Mouse (Mus musculus) embryonic facial prominence, embryonic 10.5 days (tissue): ENCODE results near the gene As3mt. TPM values are rescaled to one million over a fixed set of nuclear protein-coding genes. Genes with fewer than 3 reads are reported as not detected.
A peak's percentile ranks its signal among the peaks of the same experiment; 100 is the strongest.

Source experiments
- DNase-seq: peaks from one replicate; pipeline ENCODE4 v3.0.0-alpha.2; 2017; ENCODE audit warnings: low spot score
- H3K27ac ChIP-seq: fragments of 300-500 bp; sonication (generic); replicated peaks from 2 replicates; pipeline ENCODE4 v1.5.1; 2016; ENCODE audit warnings: mild to moderate bottlenecking
- H3K27me3 ChIP-seq: fragments of 300-500 bp; sonication (generic); replicated peaks from 2 replicates; pipeline ENCODE4 v1.6.1; 2016; ENCODE audit warnings: low read depth, mild to moderate bottlenecking; ENCODE audit not compliant: poor library complexity, severe bottlenecking
- H3K36me3 ChIP-seq: fragments of 300-500 bp; sonication (generic); replicated peaks from 2 replicates; pipeline ENCODE4 v1.6.1; 2016; ENCODE audit warnings: mild to moderate bottlenecking, moderate library complexity
- H3K4me1 ChIP-seq: fragments of 300-500 bp; sonication (generic); 2 replicates; pipeline ENCODE4 v1.6.1; 2016
- H3K4me3 ChIP-seq: fragments of 300-500 bp; sonication (generic); 2 replicates; pipeline ENCODE4 v1.5.1; 2016; ENCODE audit warnings: mild to moderate bottlenecking, moderate library complexity
- H3K9me3 ChIP-seq: fragments of 300-500 bp; sonication (generic); 2 replicates; pipeline ENCODE4 v1.6.1; 2016; ENCODE audit warnings: mild to moderate bottlenecking
- WGBS: fragments of 180-500 bp; shearing (Covaris S2); methylation state at CpG from one replicate; pipeline ENCODE4 v1.1.7; 2016; 5-methylcytosine and 5-hydroxymethylcytosine counted together
- polyA plus RNA-seq: library from polyadenylated mRNA; unstranded; fragments of >200 nt; fragmentation: Nextera tagmentation; extraction: Ambion mirVana; gene quantifications from 2 replicates; pipeline ENCODE4 v1.2.1, GENCODE M21; 2016

As3mt gene
- 31.8 and 32.6 TPM in 2 replicates for polyA plus RNA-seq

DNA sequence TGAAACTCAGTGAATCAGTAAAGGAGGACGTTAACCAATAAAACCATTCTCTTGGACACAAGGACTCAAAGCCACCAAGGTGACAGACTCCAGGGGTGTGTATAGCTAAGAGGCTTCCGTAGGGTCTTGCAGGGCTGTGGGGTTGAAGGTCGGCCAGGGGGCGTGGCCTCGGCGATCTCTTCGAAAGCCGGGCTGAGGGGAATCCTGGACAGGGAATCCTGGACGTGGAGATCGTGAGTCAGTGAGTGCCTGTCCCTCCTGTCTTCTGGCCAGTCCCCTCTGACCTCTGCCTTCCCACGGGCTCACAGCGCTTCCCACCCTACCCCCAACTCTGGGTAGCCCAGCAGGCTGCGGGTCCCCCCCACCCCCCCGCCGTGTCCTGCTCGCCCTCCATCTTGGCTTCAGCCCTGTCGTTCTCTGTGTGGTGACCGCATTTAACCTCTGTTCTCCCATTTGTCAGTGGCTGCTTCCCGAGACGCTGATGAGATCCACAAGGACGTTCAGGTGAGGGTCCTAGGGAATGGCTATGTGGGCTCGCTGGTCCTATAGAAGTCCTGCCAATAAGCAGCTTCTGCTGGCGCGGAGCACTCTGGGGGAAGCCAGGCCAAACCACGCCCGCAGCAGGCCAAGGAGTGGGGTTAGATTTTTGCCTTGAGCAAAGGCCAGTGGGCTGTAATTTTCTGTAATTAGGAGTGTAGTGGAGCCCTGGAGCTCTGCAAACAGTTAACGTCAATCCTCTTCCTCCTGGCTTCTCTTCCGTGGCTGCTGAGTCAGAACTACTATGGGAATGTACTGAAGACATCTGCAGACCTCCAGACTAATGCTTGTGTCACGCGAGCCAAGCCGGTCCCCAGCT, at the start of gene As3mt:
As3mt (plus strand) TSS at position 163 of the 856 bp plus-strand sequence.
- Histone ChIP-seq H3K9me3 (no peaks in the 10 kb centered on the region), H3K27ac (peak within 1 kb of the TSS; percentile 90), H3K36me3 (peaks cover 7% of the 10 kb centered on the region), H3K27me3 (peaks cover 13% of the 10 kb centered on the region), H3K4me1 (peaks cover 23% of the 10 kb centered on the region), H3K4me3 (peak within 1 kb of the TSS; percentile 71)
- 10% methylated on average over 31 of the region's 31 CpGs for WGBS
- DNase-seq, result peak; percentile 81

DNA sequence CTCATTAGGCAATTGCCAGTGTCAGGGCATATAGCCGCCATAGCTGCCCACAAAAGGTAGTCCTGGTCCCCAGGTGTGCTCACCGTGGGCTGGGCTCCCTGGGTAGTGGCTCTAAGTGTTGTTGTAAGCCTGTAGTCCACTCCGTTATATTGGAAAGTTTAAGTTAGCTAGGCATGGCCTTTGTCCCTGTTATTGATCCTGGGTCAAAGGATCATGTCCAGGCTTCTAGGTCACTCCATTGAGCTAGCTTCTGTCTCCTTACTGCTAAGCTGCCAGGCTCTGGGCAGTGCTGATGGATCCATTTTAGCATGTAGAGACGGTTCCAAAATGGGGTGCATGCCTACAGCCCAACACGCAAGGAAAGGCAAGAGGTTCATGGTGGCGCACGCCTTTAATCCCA, 48.9 kb upstream of the As3mt start:
- Histone ChIP-seq H3K9me3 (0 out of 2 replicates have a peak, but pooled peaks cover 5% of the 10 kb centered on the region), H3K27me3 (no peaks in the 10 kb centered on the region), H3K36me3 (peaks cover 50% of the 10 kb centered on the region), H3K4me1 (peaks cover 11% of the 10 kb centered on the region), H3K27ac (no peak overlapping the region), H3K4me3 (no peak overlapping the region)
- 94% methylated on average over 7 of the region's 7 CpGs for WGBS
- DNase-seq, result no peak

- Histone ChIP-seq H3K27me3 (no peaks in the 10 kb centered on the region), H3K36me3 (peaks cover 45% of the 10 kb centered on the region), H3K4me1 (peaks cover 11% of the 10 kb centered on the region), H3K27ac (no peak overlapping the region), H3K9me3 (0 out of 2 replicates have a peak, but pooled peaks cover 5% of the 10 kb centered on the region), H3K4me3 (no peak overlapping the region)
- 88% methylated on average over 9 of the region's 9 CpGs for WGBS
- DNase-seq, result no peak
These were observed 48.4 kb upstream of the As3mt start for GRCm38 (mm10) chr19:46658851-46659250.

GRCm38 (mm10) chr19:46661511-46661910, 45.7 kb upstream of the As3mt start:
- H3K27ac ChIP-seq, result no peak overlapping the region
- H3K36me3 ChIP-seq, result peaks cover 18% of the 10 kb centered on the region
- H3K9me3 ChIP-seq, result 0 out of 2 replicates have a peak, but pooled peaks cover 5% of the 10 kb centered on the region
- 70% methylated on average over 4 of the region's 4 CpGs for WGBS
- no peak for DNase-seq
- no peak overlapping the region for H3K4me3 ChIP-seq
- H3K4me1 ChIP-seq, result peaks cover 20% of the 10 kb centered on the region
- no peaks in the 10 kb centered on the region for H3K27me3 ChIP-seq

- Histone ChIP-seq H3K9me3 (0 out of 2 replicates have a peak, but pooled peaks cover 2% of the 10 kb centered on the region), H3K4me1 (peaks cover 20% of the 10 kb centered on the region), H3K36me3 (peaks cover 11% of the 10 kb centered on the region), H3K27ac (no peak overlapping the region), H3K4me3 (no peak overlapping the region), H3K27me3 (no peaks in the 10 kb centered on the region)
- DNase-seq, result no peak
- 87% methylated on average over 8 of the region's 8 CpGs for WGBS
These were observed 45.0 kb upstream of the As3mt start for GRCm38 (mm10) chr19:46662214-46662613.

DNA sequence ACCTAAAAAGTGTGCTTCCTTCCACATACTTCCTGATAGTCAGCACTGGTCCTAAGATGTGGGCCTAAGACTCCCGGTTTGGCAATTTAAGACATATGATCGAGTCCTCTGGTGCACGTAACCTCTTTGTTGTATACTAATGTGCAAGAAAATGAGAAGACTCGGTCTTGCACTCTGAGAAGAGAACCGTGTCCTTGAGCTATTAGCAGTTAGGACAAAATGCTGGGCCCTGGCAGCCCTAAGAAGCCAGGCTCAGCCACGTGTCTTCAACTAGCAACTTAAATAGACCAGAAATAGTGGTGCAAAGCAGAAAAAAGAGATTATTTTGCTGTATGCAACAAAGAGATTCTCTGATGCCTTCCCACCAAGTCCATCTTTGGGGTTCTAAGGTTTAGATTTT, 44.5 kb upstream of the As3mt start:
- Histone ChIP-seq H3K36me3 (peaks cover 7% of the 10 kb centered on the region; the same call in 1 of the 2 replicates), H3K27me3 (no peaks in the 10 kb centered on the region), H3K27ac (no peak overlapping the region), H3K4me3 (no peak overlapping the region), H3K4me1 (peaks cover 24% of the 10 kb centered on the region), H3K9me3 (no peaks in the 10 kb centered on the region)
- DNase-seq, result no peak
- WGBS, result 84% methylated on average over 6 of the region's 6 CpGs

GRCm38 (mm10) chr19:46665474-46665873, 41.8 kb upstream of the As3mt start:
- WGBS, result 65% methylated on average over 7 of the region's 7 CpGs
- H3K27ac ChIP-seq, result 0 out of 2 replicates have a peak overlapping the region, but pooled peaks have one; percentile 3

DNA sequence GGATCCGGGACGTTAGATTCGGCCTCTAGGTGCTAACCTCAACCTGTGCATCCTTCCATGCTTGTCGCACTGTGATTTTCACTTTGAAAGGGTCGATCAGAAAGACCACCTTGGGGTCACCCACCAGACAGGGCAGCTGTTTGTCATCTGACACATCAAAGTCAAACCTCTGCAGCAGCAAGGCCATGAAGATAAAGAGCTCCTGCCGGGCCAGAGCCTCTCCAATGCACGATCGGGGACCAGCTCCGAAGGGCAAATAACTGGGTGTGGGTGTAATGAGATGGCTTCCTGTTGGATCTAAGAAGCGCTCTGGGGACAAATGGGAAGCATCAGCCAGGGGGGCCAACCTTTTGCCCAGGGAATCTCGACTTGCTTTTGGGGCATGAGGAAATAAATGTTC, 40.0 kb upstream of the As3mt start:
- 74% methylated on average over 11 of the region's 11 CpGs for WGBS
- Histone ChIP-seq H3K27me3 (no peaks in the 10 kb centered on the region; the same call in 1 of the 2 replicates), H3K4me3 (no peak overlapping the region), H3K9me3 (no peaks in the 10 kb centered on the region), H3K36me3 (no peaks in the 10 kb centered on the region), H3K4me1 (peaks cover 25% of the 10 kb centered on the region), H3K27ac (no peak overlapping the region)
- no peak for DNase-seq

More at GRCm38 (mm10) chr19:46665474-46665873, 41.8 kb upstream of the As3mt start:
- DNase-seq, result peak; percentile 30
- Histone ChIP-seq H3K4me1 (peaks cover 24% of the 10 kb centered on the region), H3K27me3 (no peaks in the 10 kb centered on the region; the same call in 1 of the 2 replicates), H3K36me3 (no peaks in the 10 kb centered on the region), H3K4me3 (no peak overlapping the region), H3K9me3 (no peaks in the 10 kb centered on the region)

- WGBS, result 87% methylated on average over 10 of the region's 10 CpGs
These were observed 39.0 kb upstream of the As3mt start for GRCm38 (mm10) chr19:46668263-46668662.

DNA sequence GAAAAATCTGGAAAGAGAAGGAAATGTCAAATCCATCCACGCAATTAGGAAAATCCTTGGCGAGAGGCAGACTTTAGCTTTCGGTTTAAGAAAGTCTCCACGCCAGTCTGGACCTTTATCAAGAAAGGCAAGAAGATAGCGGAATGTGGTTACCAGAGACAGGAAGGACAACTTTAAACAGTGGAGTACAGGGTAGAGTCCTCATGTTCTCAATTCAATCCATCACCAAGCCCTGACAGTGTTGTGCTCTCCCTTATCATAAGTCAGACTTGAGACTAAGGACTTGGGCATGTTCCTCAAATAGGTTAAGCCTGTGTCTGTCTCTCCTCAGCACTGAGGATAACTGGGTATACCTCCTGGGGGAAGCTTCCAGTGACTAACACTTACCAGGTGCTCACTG, 37.5 kb upstream of the As3mt start:
- 87% methylated on average over 5 of the region's 5 CpGs for WGBS
- no peaks in the 10 kb centered on the region for H3K9me3 ChIP-seq
- DNase-seq, result no peak
- peaks cover 19% of the 10 kb centered on the region for H3K4me1 ChIP-seq
- no peaks in the 10 kb centered on the region for H3K36me3 ChIP-seq
- no peak overlapping the region for H3K4me3 ChIP-seq
- H3K27me3 ChIP-seq, result no peaks in the 10 kb centered on the region; the same call in 1 of the 2 replicates
- no peak overlapping the region for H3K27ac ChIP-seq

More at GRCm38 (mm10) chr19:46668263-46668662, 39.0 kb upstream of the As3mt start:
- peaks cover 19% of the 10 kb centered on the region for H3K4me1 ChIP-seq
- no peaks in the 10 kb centered on the region; the same call in 1 of the 2 replicates for H3K27me3 ChIP-seq
- H3K9me3 ChIP-seq, result no peaks in the 10 kb centered on the region
- no peak overlapping the region for H3K27ac ChIP-seq
- H3K4me3 ChIP-seq, result no peak overlapping the region
- DNase-seq, result no peak
- H3K36me3 ChIP-seq, result no peaks in the 10 kb centered on the region

GRCm38 (mm10) chr19:46670691-46671090, 36.6 kb upstream of the As3mt start:
- no peaks in the 10 kb centered on the region for H3K36me3 ChIP-seq
- DNase-seq, result peak; percentile 77
- H3K27ac ChIP-seq, result no peak overlapping the region
- H3K27me3 ChIP-seq, result no peaks in the 10 kb centered on the region; the same call in 1 of the 2 replicates
- peaks cover 13% of the 10 kb centered on the region for H3K4me1 ChIP-seq
- WGBS, result 24% methylated on average over 13 of the region's 13 CpGs
- no peaks in the 10 kb centered on the region for H3K9me3 ChIP-seq
- no peak overlapping the region for H3K4me3 ChIP-seq

DNA sequence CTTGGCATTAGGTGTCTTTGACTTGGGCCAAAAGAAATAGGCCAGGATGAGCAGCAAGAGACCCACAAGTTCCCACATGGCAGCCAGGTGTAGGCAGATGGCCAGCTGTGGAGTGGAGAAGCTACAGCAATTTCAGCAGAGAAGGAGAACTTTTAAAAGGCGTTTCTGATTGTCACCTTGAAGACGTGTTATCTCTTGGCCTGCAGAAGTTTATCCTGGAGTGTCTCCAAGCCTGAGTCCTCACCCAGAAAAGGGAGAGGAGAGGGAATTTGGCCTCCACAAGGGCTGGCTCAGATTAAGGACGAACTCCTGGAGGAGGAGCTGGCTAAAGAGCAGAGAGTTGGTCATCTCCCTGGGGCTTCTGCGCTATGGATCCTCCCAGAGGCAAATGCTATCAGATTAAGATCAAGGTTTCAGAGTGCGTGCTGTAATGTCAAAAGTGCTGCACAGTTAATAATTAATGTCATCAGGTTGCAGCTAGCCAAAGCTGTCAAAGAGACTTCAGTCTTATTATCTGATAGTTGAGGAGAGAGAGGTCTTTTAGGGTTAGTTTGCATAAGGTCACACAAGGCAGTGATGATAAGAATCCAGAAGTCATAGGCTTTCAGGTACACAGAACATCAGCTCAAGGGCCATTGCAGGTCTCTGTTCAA, 34.4 kb upstream of the As3mt start, which contains the start of gene Cyp17a1:
Cyp17a1 (minus strand) TSS at position 407 of the 653 bp plus-strand sequence.
- H3K36me3 ChIP-seq, result no peaks in the 10 kb centered on the region
- H3K27ac ChIP-seq, result no peak within 1 kb of the TSS
- H3K9me3 ChIP-seq, result no peaks in the 10 kb centered on the region
- H3K4me3 ChIP-seq, result no peak within 1 kb of the TSS
- no peak for DNase-seq
- H3K4me1 ChIP-seq, result 0 out of 2 replicates have a peak, but pooled peaks cover 6% of the 10 kb centered on the region
- WGBS, result 69% methylated on average over 5 of the region's 5 CpGs
- no peaks in the 10 kb centered on the region; the same call in 1 of the 2 replicates for H3K27me3 ChIP-seq
